Mouse (Mus musculus) heart, embryonic 12.5 days (tissue): ENCODE data around the gene Gm45717. TPM values are rescaled to one million over a fixed set of nuclear protein-coding genes. Genes with fewer than 3 reads are reported as not detected.

Experiments used
- ATAC-seq: fragments of 200-750 bp; cut with Nextera tagmentation; 2 replicates; pipeline ENCODE4 v1.8.0; 2017; ENCODE audit warnings: moderate TSS enrichment, moderate library complexity; ENCODE audit not compliant: insufficient number of reproducible peaks, low FRiP score
- H3K27ac ChIP-seq: fragments of 300-500 bp; sonication (generic); 2 replicates; pipeline ENCODE4 v1.5.1; 2016; ENCODE audit warnings: mild to moderate bottlenecking, moderate library complexity; ENCODE audit not compliant: poor library complexity, severe bottlenecking
- H3K27me3 ChIP-seq: fragments of 300-500 bp; sonication (generic); replicated peaks from 2 replicates; pipeline ENCODE4 v1.6.1; 2016; ENCODE audit warnings: mild to moderate bottlenecking, moderate library complexity
- H3K36me3 ChIP-seq: fragments of 300-500 bp; sonication (generic); 2 replicates; pipeline ENCODE4 v1.6.1; 2016; ENCODE audit warnings: mild to moderate bottlenecking, moderate library complexity
- H3K4me1 ChIP-seq: fragments of 300-500 bp; sonication (generic); replicated peaks from 2 replicates; pipeline ENCODE4 v1.6.1; 2016; ENCODE audit warnings: mild to moderate bottlenecking
- H3K4me2 ChIP-seq: fragments of 300-500 bp; sonication (generic); 2 replicates; pipeline ENCODE4 v1.6.1; 2016; ENCODE audit warnings: mild to moderate bottlenecking, moderate library complexity
- H3K4me3 ChIP-seq: fragments of 300-500 bp; sonication (generic); 2 replicates; pipeline ENCODE4 v1.5.1; 2016; ENCODE audit warnings: mild to moderate bottlenecking
- H3K9ac ChIP-seq: fragments of 300-500 bp; sonication (generic); 2 replicates; pipeline ENCODE4 v1.6.1; 2016; ENCODE audit warnings: mild to moderate bottlenecking, moderate library complexity
- H3K9me3 ChIP-seq: fragments of 300-500 bp; sonication (generic); replicated peaks from 2 replicates; pipeline ENCODE4 v1.6.1; 2016; ENCODE audit warnings: mild to moderate bottlenecking, moderate library complexity
- WGBS: fragments of 180-500 bp; shearing (Covaris S2); methylation state at CpG from one replicate; pipeline ENCODE4 v1.1.7; 2016; 5-methylcytosine and 5-hydroxymethylcytosine counted together
- polyA plus RNA-seq: library from polyadenylated mRNA; unstranded; fragments of >200 nt; fragmentation: Nextera tagmentation; extraction: Ambion mirVana; gene quantifications from 2 replicates; pipeline ENCODE4 v1.2.1, GENCODE M21; 2016

The Gm45717 gene
- polyA plus RNA-seq = not detected in 2 replicates

- H3K9me3 ChIP-seq = no peaks in the 10 kb centered on the region
- H3K4me1 ChIP-seq = peaks cover 38% of the 10 kb centered on the region
- WGBS = 8% methylated on average over 11 of the region's 11 CpGs
- peak; percentile 87 for ATAC-seq
- peak within 1 kb of the TSS; percentile 91 for H3K27ac ChIP-seq
- H3K4me2 ChIP-seq = peak within 1 kb of the TSS; percentile 81
- peak within 1 kb of the TSS; percentile 84 for H3K9ac ChIP-seq
- peak within 1 kb of the TSS; percentile 72 for H3K4me3 ChIP-seq
- peaks cover 3% of the 10 kb centered on the region; the same call in 1 of the 2 replicates for H3K36me3 ChIP-seq
- H3K27me3 ChIP-seq = peaks cover 13% of the 10 kb centered on the region; the same call in 1 of the 2 replicates
These were observed at the start of gene Gm45717, which contains the start of gene Ifitm2 for GRCm38 (mm10) chr7:140955758-140956555. TSS of gene Gm45717 (minus strand) at chr7:140955937. TSS of gene Ifitm2 (minus strand) at chr7:140955987.

DNA sequence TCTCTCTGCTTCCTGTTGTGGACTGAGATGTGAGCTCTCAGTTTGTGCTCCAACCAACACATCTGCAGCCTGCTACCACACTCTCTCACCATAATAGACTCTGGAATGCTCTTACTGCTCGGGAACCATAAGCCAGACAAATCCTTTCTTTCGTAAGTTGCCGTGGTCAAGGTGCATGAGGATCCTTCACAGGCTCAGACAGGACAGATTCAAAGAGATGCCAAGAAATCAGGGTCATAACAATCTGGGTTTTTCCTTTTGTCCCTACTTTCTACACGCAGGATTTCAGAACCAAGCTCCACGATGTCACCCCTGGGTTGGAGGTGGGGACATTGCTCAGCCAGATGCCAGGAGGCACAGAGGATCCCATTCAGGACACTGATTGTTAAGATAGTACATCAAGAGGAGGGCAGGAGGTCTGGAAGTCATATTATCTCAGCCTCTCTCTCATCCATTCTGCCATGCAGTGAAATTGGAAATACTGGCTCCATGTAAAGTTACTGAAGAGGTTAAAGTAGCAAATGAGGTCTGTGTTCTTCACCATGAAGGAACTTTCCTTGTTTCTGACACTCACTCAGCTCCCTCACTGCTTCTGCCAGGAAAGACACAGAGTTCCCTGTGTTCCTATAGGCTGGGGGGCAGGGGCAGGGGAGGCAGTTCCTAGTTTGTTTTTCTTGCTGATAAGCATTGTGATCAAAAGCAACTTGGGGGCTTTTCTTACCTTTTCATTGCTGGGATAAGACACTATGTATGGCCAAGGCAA, 47.7 kb upstream of the Gm45717 start:
- no peak for ATAC-seq

DNA sequence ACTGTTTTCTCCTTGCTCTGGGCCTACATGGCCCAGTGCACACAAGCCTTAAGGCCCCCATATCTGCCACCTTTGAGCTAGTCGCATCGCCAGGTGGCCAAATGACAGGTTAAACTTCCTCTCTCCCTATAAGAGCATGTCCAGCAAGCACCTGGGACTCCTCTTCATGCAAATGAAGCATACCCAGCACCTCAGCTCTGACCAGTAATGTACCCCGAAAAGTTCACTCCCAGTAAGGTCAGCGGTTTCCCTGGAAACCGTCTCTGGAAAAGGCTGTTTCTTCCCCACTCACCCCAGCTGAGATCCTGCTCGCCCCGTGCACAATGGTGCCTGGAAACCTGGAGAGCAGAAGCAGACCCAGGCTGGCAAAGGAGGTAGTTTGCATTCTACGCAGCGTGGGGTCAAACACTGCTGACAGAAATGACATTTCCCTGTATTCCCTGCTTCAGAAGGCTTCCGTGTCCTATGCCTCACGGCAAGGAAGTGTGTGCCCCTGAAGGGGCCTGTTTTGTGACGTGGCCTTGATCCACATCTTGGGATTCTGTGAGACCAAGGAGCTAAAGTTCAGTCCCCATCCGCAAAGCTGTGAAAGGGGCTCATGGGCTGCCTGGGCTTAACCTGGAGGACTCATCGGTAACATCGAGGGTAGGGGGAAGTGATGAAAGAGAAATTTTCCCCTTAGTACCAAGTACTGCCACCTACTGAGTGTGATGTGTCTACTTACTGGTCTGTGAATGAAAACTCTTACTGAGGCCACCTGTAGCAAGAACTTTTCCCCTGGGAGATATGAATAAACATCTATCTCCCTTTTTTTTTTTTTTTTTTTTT, 45.4 kb upstream of the Gm45717 start:
- 73% methylated on average over 15 of the region's 15 CpGs for WGBS
- no peaks in the 10 kb centered on the region for H3K9me3 ChIP-seq
- no peaks in the 10 kb centered on the region for H3K4me1 ChIP-seq
- H3K4me3 ChIP-seq = no peak overlapping the region
- no peak overlapping the region for H3K9ac ChIP-seq
- H3K4me2 ChIP-seq = no peak overlapping the region
- no peak overlapping the region for H3K27ac ChIP-seq
- no peaks in the 10 kb centered on the region for H3K36me3 ChIP-seq
- ATAC-seq = no peak
- peaks cover 10% of the 10 kb centered on the region; the same call in 1 of the 2 replicates for H3K27me3 ChIP-seq

More for the DNA sequence above, 47.7 kb upstream of the Gm45717 start:
- H3K4me1 ChIP-seq = peaks cover under 1% of the 10 kb centered on the region; the same call in 1 of the 2 replicates
- WGBS = 55% methylated on average over 5 of the region's 5 CpGs
- no peak overlapping the region for H3K4me2 ChIP-seq
- H3K4me3 ChIP-seq = no peak overlapping the region
- H3K27ac ChIP-seq = no peak overlapping the region
- H3K9ac ChIP-seq = no peak overlapping the region
- H3K36me3 ChIP-seq = no peaks in the 10 kb centered on the region
- no peaks in the 10 kb centered on the region for H3K9me3 ChIP-seq
- H3K27me3 ChIP-seq = peaks cover 14% of the 10 kb centered on the region; the same call in 1 of the 2 replicates

- no peak overlapping the region for H3K4me2 ChIP-seq
- no peaks in the 10 kb centered on the region for H3K9me3 ChIP-seq
- H3K36me3 ChIP-seq = no peaks in the 10 kb centered on the region
- no peak for ATAC-seq
- no peak overlapping the region for H3K9ac ChIP-seq
- 80% methylated on average over 11 of the region's 11 CpGs for WGBS
- H3K4me1 ChIP-seq = no peaks in the 10 kb centered on the region
- no peak overlapping the region for H3K27ac ChIP-seq
- no peak overlapping the region for H3K4me3 ChIP-seq
- peaks cover 10% of the 10 kb centered on the region; the same call in 1 of the 2 replicates for H3K27me3 ChIP-seq
These were observed 43.3 kb upstream of the Gm45717 start for GRCm38 (mm10) chr7:140998853-140999700.

DNA sequence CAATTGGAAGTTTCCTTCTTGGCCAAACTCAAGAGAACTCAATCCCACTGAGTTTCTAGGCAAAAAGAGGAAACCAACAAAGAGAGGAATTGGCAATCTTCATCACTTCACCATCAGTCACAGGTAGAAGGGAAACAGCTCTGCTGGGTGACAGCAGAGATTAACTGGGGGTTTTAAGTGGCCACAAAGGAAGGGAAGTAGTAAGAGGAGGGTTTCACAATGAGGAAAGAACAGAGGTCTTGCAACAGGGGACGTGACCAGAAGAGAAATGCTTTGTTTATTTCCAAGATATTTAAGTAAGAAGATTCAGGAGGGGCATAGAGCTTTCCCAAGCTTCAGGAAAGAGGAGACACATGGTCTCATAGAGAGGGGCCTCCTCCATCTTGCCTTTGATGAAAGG, 42.1 kb upstream of the Gm45717 start:
- Histone ChIP-seq H3K9me3 (no peaks in the 10 kb centered on the region), H3K4me3 (no peak overlapping the region), H3K4me1 (no peaks in the 10 kb centered on the region), H3K36me3 (no peaks in the 10 kb centered on the region), H3K27me3 (peaks cover 10% of the 10 kb centered on the region; the same call in 1 of the 2 replicates), H3K27ac (no peak overlapping the region), H3K9ac (no peak overlapping the region), H3K4me2 (no peak overlapping the region)
- ATAC-seq = no peak
- WGBS = 40% methylated on average over 1 of the region's 1 CpGs

- WGBS = 76% methylated on average over 14 of the region's 14 CpGs
- Histone ChIP-seq H3K36me3 (no peaks in the 10 kb centered on the region), H3K4me1 (no peaks in the 10 kb centered on the region), H3K9me3 (no peaks in the 10 kb centered on the region), H3K9ac (no peak overlapping the region), H3K27ac (no peak overlapping the region), H3K4me2 (no peak overlapping the region), H3K4me3 (no peak overlapping the region), H3K27me3 (no peaks in the 10 kb centered on the region)
- ATAC-seq = no peak
These were observed 35.5 kb upstream of the Gm45717 start for GRCm38 (mm10) chr7:140991117-140991689.

DNA sequence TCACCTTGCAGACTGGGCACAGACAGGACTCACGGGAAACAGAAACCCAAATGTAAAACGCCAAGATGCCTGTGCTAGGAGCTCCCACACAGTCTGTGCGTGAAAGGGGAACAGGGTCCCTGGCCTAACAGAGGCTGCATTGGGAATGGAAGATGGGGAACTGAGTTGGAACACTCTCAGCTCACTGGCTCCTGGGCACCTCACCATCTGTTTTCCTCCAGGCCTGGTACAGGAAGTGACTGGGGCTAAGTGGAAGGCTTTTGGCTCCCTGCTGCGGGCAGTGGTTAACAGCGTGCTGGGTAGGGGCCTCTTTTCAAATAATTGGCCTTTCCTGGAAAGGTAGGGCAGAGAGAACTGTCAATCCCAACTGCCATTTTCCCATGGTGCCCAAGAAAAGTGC, 34.9 kb upstream of the Gm45717 start:
- H3K27ac ChIP-seq = no peak overlapping the region
- H3K36me3 ChIP-seq = no peaks in the 10 kb centered on the region
- H3K27me3 ChIP-seq = no peaks in the 10 kb centered on the region
- H3K4me1 ChIP-seq = no peaks in the 10 kb centered on the region
- H3K4me2 ChIP-seq = no peak overlapping the region
- H3K9me3 ChIP-seq = peaks cover 3% of the 10 kb centered on the region; the same call in 1 of the 2 replicates
- 58% methylated on average over 5 of the region's 5 CpGs for WGBS
- no peak overlapping the region for H3K9ac ChIP-seq
- H3K4me3 ChIP-seq = no peak overlapping the region
- no peak for ATAC-seq

- H3K36me3 ChIP-seq = no peaks in the 10 kb centered on the region
- no peak overlapping the region for H3K4me3 ChIP-seq
- ATAC-seq = no peak
- H3K27ac ChIP-seq = no peak overlapping the region
- no peak overlapping the region for H3K9ac ChIP-seq
- no peaks in the 10 kb centered on the region for H3K27me3 ChIP-seq
- no peaks in the 10 kb centered on the region for H3K4me1 ChIP-seq
- 53% methylated on average over 6 of the region's 6 CpGs for WGBS
- H3K4me2 ChIP-seq = no peak overlapping the region
- peaks cover 4% of the 10 kb centered on the region; the same call in 1 of the 2 replicates for H3K9me3 ChIP-seq
These were observed 34.4 kb upstream of the Gm45717 start for GRCm38 (mm10) chr7:140990185-140990584.

DNA sequence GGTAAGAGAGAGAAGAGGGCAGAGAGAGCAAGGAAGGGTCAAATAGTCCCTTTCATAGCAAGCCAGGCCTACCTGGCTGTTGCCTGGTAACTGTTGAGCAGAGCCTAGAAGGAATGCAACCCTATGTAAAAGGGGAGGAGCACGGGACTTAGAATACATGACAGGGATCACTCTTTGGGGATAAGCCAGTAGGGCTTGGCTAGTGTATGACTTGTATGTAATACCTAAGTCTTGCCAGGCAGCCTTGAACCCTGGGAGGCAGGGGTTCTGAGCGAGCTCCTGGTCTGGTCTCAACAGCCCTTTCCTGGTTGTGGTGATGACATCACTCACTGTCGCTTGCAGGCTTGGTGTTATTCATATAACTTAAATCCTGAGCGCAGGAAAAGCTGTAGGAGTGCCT, 33.3 kb upstream of the Gm45717 start:
- no peak overlapping the region for H3K9ac ChIP-seq
- H3K4me3 ChIP-seq = no peak overlapping the region
- H3K27ac ChIP-seq = no peak overlapping the region
- no peaks in the 10 kb centered on the region for H3K27me3 ChIP-seq
- ATAC-seq = no peak
- peaks cover 4% of the 10 kb centered on the region; the same call in 1 of the 2 replicates for H3K9me3 ChIP-seq
- H3K4me2 ChIP-seq = no peak overlapping the region
- H3K4me1 ChIP-seq = no peaks in the 10 kb centered on the region
- 71% methylated on average over 4 of the region's 4 CpGs for WGBS
- H3K36me3 ChIP-seq = no peaks in the 10 kb centered on the region
